Mouse (Mus musculus) small intestine, adult 10 weeks (tissue): ENCODE results near the gene Il13ra2. TPM values are rescaled to one million over a fixed set of nuclear protein-coding genes. Genes with fewer than 3 reads are reported as not detected.

ENCODE experiments used
- polyA plus RNA-seq: library from polyadenylated mRNA; stranded (reverse); fragments of 350-450 nt; fragmentation: Illumina TruSeq; extraction: RNeasy Lipid Tissue Mini Kit (QIAGEN cat#74804); gene quantifications from one replicate; pipeline ENCODE4 v1.2.3, GENCODE M21; 2014; ENCODE audit warnings: low replicate concordance

The Il13ra2 gene
- not detected for polyA plus RNA-seq

DNA sequence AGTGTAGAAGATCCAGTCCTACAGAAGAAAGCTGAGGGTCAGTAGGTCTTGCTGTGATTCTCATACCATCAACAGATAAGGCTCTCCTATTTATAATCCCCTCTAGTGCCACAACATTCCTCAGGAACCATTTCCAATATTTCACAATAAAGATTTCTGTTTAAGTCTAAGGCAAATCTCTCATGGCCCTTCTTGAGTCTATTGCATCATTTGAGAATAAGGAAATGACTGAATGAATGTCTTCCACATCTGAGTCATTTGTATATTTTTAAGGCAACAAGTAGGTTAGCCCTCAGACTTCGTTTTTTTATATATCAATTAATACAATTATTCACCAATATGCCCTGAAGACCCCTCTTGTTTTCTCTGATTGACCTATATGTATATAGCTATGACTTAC is at the start of gene Il13ra2:
Gene Il13ra2 (minus strand): TSS at position 64 of the 400 bp plus-strand sequence.

DNA sequence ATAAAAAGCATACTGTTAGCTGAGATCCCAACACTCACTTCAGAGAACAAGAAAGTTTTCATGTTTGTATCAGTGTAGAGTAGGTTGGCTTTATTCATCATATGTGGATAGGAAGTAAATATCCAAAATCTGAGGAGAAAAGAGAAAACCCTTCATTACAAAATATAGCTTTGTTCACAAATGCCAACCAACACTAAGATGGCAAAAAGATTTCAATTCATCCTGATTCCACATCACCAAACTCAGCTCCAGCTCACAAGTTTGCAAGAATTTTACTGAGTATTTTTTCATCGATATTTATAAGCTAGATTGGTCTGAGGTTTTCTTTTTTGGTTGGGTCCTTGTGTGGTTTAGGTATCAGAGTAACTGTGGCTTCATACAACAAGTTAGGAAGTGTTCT is 24.6 kb upstream of the Il13ra2 start, which contains the start of gene Vmn1r239-ps:
Gene Vmn1r239-ps (minus strand): TSS at position 101 of the 400 bp plus-strand sequence.

Other genes with a start within 250 kb of the Il13ra2 start
- not detected for gene Vmn1r239-ps, start 24.5 kb upstream of the Il13ra2 start, polyA plus RNA-seq
- 5.9 TPM for gene Lrch2, start 124.9 kb upstream of the Il13ra2 start, polyA plus RNA-seq